Mouse (Mus musculus) C2C12 (cell line): ENCODE data around the gene Sult2b1. TPM values are rescaled to one million over a fixed set of nuclear protein-coding genes. Genes with fewer than 3 reads are reported as not detected.

ENCODE experiments used
- H3K27me3 ChIP-seq: one replicate; pipeline ENCODE4 v1.6.1; 2011; ENCODE audit not compliant: control insufficient read depth, insufficient read depth, insufficient read length
- H3K36me3 ChIP-seq: one replicate; pipeline ENCODE4 v1.6.1; 2011; ENCODE audit not compliant: control insufficient read depth, insufficient read depth
- H3K4me3 ChIP-seq: one replicate; pipeline ENCODE4 v1.5.1; 2011; ENCODE audit warnings: mild to moderate bottlenecking, control low read depth; ENCODE audit not compliant: poor library complexity, insufficient read depth, severe bottlenecking
- H3K79me2 ChIP-seq: one replicate; pipeline ENCODE4 v1.6.1; 2011; ENCODE audit not compliant: control insufficient read depth, insufficient read depth
- H3K79me3 ChIP-seq: one replicate; pipeline ENCODE4 v1.6.1; 2011; ENCODE audit warnings: low read depth, control low read depth
- H3ac ChIP-seq: one replicate; pipeline ENCODE3; 2011; ENCODE audit warnings: low read depth; ENCODE audit not compliant: control insufficient read depth, insufficient read length
- CEBPB ChIP-seq: IDR thresholded peaks from one replicate; pipeline ENCODE4 v1.6.1; 2011; ENCODE audit warnings: low read depth, mild to moderate bottlenecking, control low read depth, moderate library complexity
- CTCF ChIP-seq: IDR thresholded peaks from one replicate; pipeline ENCODE4 v1.5.1; 2011; ENCODE audit not compliant: control insufficient read depth, insufficient read depth, insufficient read length
- FOSL1 ChIP-seq: IDR thresholded peaks from one replicate; pipeline ENCODE4 v1.8.0; 2011; ENCODE audit warnings: mild to moderate bottlenecking, low read length; ENCODE audit not compliant: poor library complexity, insufficient read depth, severe bottlenecking
- MAX ChIP-seq: IDR thresholded peaks from one replicate; pipeline ENCODE4 v1.6.1; 2011; ENCODE audit warnings: mild to moderate bottlenecking, control low read depth
- MYOD1 ChIP-seq: IDR thresholded peaks from one replicate; pipeline ENCODE4 v1.6.1; 2011; ENCODE audit warnings: low read depth; ENCODE audit not compliant: control insufficient read depth, insufficient read length
- MYOG ChIP-seq: IDR thresholded peaks from one replicate; pipeline ENCODE4 v1.6.1; 2011; ENCODE audit not compliant: control insufficient read depth, insufficient read length; ENCODE audit errors: extremely low read depth
- USF1 ChIP-seq: IDR thresholded peaks from one replicate; pipeline ENCODE4 v1.6.1; 2011; ENCODE audit warnings: low read depth, mild to moderate bottlenecking, control low read depth, moderate library complexity
- polyA plus RNA-seq: library from polyadenylated mRNA; unstranded; fragments of >200 nt; fragmentation: generic; extraction: Trizol; gene quantifications from one replicate; pipeline ENCODE4 v1.2.1, GENCODE M21; 2012; ENCODE audit warnings: missing spikeins

Gene Sult2b1
- polyA plus RNA-seq, 1 experiment: 0.13 TPM

- Histone ChIP-seq H3K27me3 (peaks cover 2% of the 10 kb centered on the region), H3ac (peak overlapping the region; percentile 40), H3K4me3 (peak overlapping the region; percentile 37), H3K79me3 (no peaks in the 10 kb centered on the region), H3K79me2 (no peaks in the 10 kb centered on the region), H3K36me3 (no peaks in the 10 kb centered on the region)
- no peak for TF ChIP-seq MAX
- no peak for TF ChIP-seq USF1
- TF ChIP-seq MYOG: no peak
- TF ChIP-seq CTCF: no peak
- no peak for TF ChIP-seq FOSL1
- TF ChIP-seq CEBPB: no peak
- no peak for TF ChIP-seq MYOD1
Measured at GRCm38 (mm10) chr7:45705443-45705864, 79.0 kb downstream of the Sult2b1 start.

GRCm38 (mm10) chr7:45704730-45705442 lies 79.6 kb downstream of the Sult2b1 start, which contains the start of gene Dbp:
TSS of gene Dbp (plus strand) at chr7:45705088.
- Histone ChIP-seq H3ac (peak within 1 kb of the TSS; percentile 40), H3K79me2 (no peaks in the 10 kb centered on the region), H3K36me3 (no peaks in the 10 kb centered on the region), H3K79me3 (no peaks in the 10 kb centered on the region), H3K4me3 (peak within 1 kb of the TSS; percentile 37), H3K27me3 (peaks cover 8% of the 10 kb centered on the region)
- TF ChIP-seq MAX (peak; percentile 63), CEBPB (peak; percentile 28), USF1 (peak; percentile 73), MYOD1 (no peak)

- Histone ChIP-seq H3K79me2 (no peaks in the 10 kb centered on the region), H3K4me3 (no peak overlapping the region), H3K79me3 (no peaks in the 10 kb centered on the region), H3ac (peak overlapping the region; percentile 35), H3K27me3 (peaks cover 15% of the 10 kb centered on the region), H3K36me3 (no peaks in the 10 kb centered on the region)
- TF ChIP-seq USF1 (no peak), FOSL1 (no peak), MAX (no peak), CEBPB (no peak), MYOD1 (no peak), MYOG (no peak), CTCF (no peak)
Measured at GRCm38 (mm10) chr7:45704046-45704559, 80.4 kb downstream of the Sult2b1 start.

- Histone ChIP-seq H3K36me3 (no peaks in the 10 kb centered on the region), H3ac (no peak overlapping the region), H3K27me3 (peaks cover 15% of the 10 kb centered on the region), H3K79me3 (no peaks in the 10 kb centered on the region), H3K79me2 (no peaks in the 10 kb centered on the region), H3K4me3 (no peak overlapping the region)
- no peak for TF ChIP-seq USF1
- TF ChIP-seq MYOD1: no peak
- no peak for TF ChIP-seq MAX
- no peak for TF ChIP-seq CEBPB
- TF ChIP-seq MYOG: no peak
- TF ChIP-seq CTCF: no peak
Measured at GRCm38 (mm10) chr7:45703521-45704033, 80.9 kb downstream of the Sult2b1 start.

- Histone ChIP-seq H3K4me3 (no peak overlapping the region), H3K27me3 (peaks cover 15% of the 10 kb centered on the region), H3K79me3 (no peaks in the 10 kb centered on the region), H3K36me3 (no peaks in the 10 kb centered on the region), H3ac (no peak overlapping the region), H3K79me2 (no peaks in the 10 kb centered on the region)
- TF ChIP-seq MAX: no peak
- TF ChIP-seq FOSL1: no peak
- no peak for TF ChIP-seq CTCF
- no peak for TF ChIP-seq USF1
- no peak for TF ChIP-seq CEBPB
- no peak for TF ChIP-seq MYOG
Measured at GRCm38 (mm10) chr7:45702809-45703520, 81.5 kb downstream of the Sult2b1 start.
